Mouse (Mus musculus) limb, embryonic 10.5 days (tissue): ENCODE measurements around the gene Adamts17. TPM values are rescaled to one million over a fixed set of nuclear protein-coding genes. Genes with fewer than 3 reads are reported as not detected.

Experiments
- DNase-seq: peaks from one replicate; pipeline ENCODE4 v3.0.0-alpha.2; 2017; ENCODE audit warnings: low spot score
- H3K27ac ChIP-seq: fragments of 300-500 bp; sonication (generic); 2 replicates; pipeline ENCODE4 v1.5.1; 2016; ENCODE audit warnings: mild to moderate bottlenecking
- H3K27me3 ChIP-seq: fragments of 300-500 bp; sonication (generic); 2 replicates; pipeline ENCODE4 v1.6.1; 2016; ENCODE audit warnings: low read depth, mild to moderate bottlenecking; ENCODE audit not compliant: poor library complexity, severe bottlenecking
- H3K36me3 ChIP-seq: fragments of 300-500 bp; sonication (generic); 2 replicates; pipeline ENCODE4 v1.6.1; 2016; ENCODE audit warnings: mild to moderate bottlenecking, moderate library complexity
- H3K4me1 ChIP-seq: fragments of 300-500 bp; sonication (generic); 2 replicates; pipeline ENCODE4 v1.6.1; 2016
- H3K4me3 ChIP-seq: fragments of 300-500 bp; sonication (generic); 2 replicates; pipeline ENCODE4 v1.5.1; 2016; ENCODE audit warnings: mild to moderate bottlenecking, moderate library complexity
- H3K9me3 ChIP-seq: fragments of 300-500 bp; sonication (generic); replicated peaks from 2 replicates; pipeline ENCODE4 v1.6.1; 2016; ENCODE audit warnings: mild to moderate bottlenecking
- WGBS: fragments of 180-500 bp; shearing (Covaris S2); methylation state at CpG from one replicate; pipeline ENCODE4 v1.1.7; 2016; 5-methylcytosine and 5-hydroxymethylcytosine counted together
- polyA plus RNA-seq: library from polyadenylated mRNA; unstranded; fragments of >200 nt; fragmentation: Nextera tagmentation; extraction: Ambion mirVana; gene quantifications from 2 replicates; pipeline ENCODE4 v1.2.1, GENCODE M21; 2016

Gene Adamts17
- polyA plus RNA-seq, 1 experiment from 2014 or later: 6.7 TPM

DNA sequence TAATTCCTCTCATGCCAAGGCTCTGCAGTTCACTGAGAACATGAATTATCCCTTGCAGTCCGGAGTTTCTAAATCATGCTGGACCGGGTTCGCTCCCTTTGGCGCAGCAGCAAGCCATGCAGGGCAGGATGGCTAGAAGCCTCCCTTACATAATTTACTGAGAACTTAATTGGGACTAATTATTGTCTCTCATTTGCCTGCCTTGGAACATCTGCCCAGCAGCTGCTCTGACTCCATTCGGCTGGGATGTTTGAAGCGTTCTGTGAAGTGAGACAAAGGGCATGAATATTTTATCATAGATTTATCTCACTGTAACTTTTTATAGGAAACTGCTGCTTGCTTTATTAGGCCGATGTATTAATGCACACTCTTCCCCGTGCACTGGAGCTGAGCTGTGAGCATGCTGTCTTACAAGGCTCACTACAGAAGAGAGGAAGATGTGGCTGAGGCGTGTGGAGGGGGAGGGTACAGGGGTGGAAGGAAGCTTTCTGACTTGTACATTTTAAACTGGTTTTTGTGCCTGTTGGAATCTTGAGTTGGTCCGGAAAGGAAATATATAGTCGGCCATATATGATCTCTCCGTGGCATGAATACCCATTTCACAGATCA is 271.1 kb downstream of the Adamts17 start:
- 73% methylated on average over 12 of the region's 12 CpGs for WGBS
- H3K4me1 ChIP-seq: peaks cover 51% of the 10 kb centered on the region
- no peak for DNase-seq
- no peaks in the 10 kb centered on the region for H3K9me3 ChIP-seq
- no peak overlapping the region for H3K4me3 ChIP-seq
- peak overlapping the region; percentile 47; the same call in 1 of the 2 replicates for H3K27ac ChIP-seq
- H3K27me3 ChIP-seq: no peaks in the 10 kb centered on the region
- no peaks in the 10 kb centered on the region for H3K36me3 ChIP-seq

DNA sequence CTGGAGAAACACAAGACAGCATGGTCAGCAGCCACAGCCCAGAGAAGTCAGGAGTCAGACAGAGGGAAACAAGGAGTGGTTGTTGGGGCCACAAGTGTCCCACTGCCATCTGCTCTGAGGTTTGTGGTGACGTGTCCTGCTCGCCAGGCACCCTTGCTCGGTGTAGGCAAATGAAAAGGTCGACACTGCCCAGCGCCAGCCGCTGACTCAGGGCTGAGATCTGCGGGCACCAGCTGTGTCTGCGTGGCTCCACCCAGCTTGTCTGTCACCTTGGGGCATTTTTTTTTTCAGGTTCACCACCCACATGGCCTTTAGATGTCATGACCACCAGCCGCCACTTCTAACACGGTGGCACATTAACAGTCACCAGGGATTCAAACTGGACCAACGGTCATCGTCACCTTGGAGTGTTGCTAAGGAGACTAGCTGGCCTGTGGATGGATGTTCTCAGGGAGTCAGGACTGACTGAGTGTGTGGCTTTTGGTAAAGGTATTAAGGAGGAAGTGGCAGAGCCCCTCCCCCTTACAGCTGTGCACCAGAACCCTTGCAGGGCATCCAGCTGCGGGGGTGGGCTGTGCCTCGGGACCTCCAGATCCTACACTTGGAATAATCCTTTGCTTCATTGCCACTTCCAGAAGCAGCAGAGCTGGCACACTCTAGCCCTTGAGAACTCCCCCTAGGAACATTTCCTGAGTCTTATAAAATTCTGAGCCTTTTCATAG is 273.1 kb downstream of the Adamts17 start:
- H3K4me3 ChIP-seq: no peak overlapping the region
- whole genome bisulfite sequencing: 50% methylated on average over 14 of the region's 14 CpGs
- no peaks in the 10 kb centered on the region for H3K9me3 ChIP-seq
- no peaks in the 10 kb centered on the region for H3K27me3 ChIP-seq
- H3K4me1 ChIP-seq: peaks cover 56% of the 10 kb centered on the region
- H3K27ac ChIP-seq: peak overlapping the region; percentile 66
- no peaks in the 10 kb centered on the region for H3K36me3 ChIP-seq
- peak; percentile 47 for DNase-seq

DNA sequence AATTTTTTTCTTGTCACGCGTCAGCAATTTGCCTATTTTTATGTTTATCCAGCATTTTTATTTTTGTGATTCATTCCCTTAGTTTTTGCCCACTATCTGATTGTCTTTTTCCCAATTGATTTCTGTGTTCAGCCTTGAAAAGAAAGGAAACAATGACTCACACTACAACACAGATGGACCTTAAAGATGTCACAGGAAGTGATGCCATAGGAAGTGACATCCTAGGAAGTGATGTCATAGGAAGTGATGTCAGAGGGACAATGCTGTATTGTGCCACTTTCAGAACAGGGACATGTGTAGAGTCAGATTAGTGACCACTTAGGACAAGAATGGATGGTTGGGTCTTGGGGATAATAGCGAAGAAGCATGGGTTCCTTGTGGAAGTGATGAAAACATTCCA is 274.5 kb downstream of the Adamts17 start:
- DNase-seq: peak; percentile 13
- H3K36me3 ChIP-seq: no peaks in the 10 kb centered on the region
- peaks cover 51% of the 10 kb centered on the region for H3K4me1 ChIP-seq
- H3K9me3 ChIP-seq: no peaks in the 10 kb centered on the region
- WGBS: 95% methylated on average over 3 of the region's 3 CpGs
- H3K4me3 ChIP-seq: no peak overlapping the region
- no peak overlapping the region for H3K27ac ChIP-seq
- no peaks in the 10 kb centered on the region for H3K27me3 ChIP-seq

DNA sequence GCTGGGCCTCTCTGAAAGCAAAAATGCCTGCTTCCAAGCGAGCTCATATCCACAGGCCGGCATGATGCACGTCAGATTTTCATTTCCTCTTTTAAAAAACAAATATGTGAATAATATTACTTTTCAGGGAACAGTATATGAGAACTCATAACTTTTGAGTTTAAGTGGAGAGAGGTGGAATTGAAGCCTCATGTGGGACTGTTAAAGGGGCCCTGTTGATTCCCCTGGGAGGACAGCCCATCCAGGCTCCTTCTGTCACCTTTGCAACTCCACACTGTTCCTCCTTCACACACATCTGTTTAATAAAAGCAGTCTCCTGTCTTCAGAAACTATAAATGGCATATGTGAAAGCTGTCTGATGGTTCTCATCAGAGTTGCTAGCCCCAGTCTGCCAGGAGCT is 275.5 kb downstream of the Adamts17 start:
- WGBS: 87% methylated on average over 3 of the region's 3 CpGs
- Histone ChIP-seq H3K36me3 (no peaks in the 10 kb centered on the region), H3K27ac (peak overlapping the region; percentile 53; the same call in 1 of the 2 replicates), H3K9me3 (no peaks in the 10 kb centered on the region), H3K4me3 (no peak overlapping the region), H3K4me1 (peaks cover 44% of the 10 kb centered on the region), H3K27me3 (no peaks in the 10 kb centered on the region)
- DNase-seq: no peak

DNA sequence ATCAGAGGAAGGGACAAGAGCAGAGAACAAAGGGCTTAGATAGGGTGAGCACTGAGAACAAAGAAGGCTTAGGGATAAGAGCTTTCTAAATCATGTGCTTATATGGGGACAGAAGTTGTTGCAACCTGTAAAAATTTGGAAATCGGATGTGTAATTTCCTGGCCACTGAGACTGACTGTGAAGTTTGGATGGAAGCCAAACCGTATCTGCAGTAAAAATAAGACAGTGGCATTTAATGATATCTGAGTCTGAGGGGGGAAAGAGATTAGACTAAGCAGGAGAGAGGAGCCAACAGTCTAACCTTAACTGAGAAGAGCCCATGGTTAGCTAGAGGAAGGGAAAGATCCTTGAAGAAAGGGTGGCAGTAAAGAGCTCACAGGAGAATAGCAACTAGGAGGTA is 295.6 kb downstream of the Adamts17 start:
- Histone ChIP-seq H3K27me3 (no peaks in the 10 kb centered on the region), H3K4me3 (no peak overlapping the region), H3K36me3 (no peaks in the 10 kb centered on the region), H3K4me1 (no peaks in the 10 kb centered on the region), H3K9me3 (no peaks in the 10 kb centered on the region), H3K27ac (no peak overlapping the region)
- DNase-seq: no peak
- 82% methylated on average over 2 of the region's 2 CpGs for WGBS

DNA sequence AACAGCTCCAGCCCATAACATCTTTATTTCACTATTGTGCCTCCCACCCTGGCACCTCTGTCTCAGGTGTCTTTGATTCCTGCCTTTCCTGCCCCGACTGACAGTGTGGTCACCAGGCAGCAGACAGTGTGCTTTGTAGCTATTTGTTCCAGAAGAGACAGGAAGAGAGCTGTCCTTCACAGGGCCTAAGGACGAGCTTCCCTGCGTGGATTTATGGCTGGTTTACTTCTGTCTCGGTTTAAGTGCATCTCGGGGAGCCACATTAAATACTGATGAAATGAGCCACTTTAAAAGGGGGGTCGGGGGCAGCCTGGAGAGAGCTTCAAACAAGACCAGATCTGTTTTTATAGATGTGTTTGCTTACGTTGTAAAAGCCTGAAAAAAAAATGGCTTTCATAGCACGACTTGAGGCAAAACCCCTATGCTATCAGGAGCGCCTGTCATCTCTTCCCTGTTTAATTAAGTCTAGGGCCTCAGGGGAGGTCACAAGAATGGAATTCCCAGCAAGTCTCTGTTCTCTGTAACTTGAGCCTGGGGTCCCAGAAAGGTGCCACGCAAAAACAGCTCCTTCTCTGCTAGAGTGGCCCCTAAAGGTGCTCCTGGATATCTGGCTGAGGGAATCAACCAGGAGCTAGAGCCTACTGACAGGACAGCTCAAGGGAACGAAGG is 302.9 kb downstream of the Adamts17 start:
- no peak for DNase-seq
- Histone ChIP-seq H3K9me3 (no peaks in the 10 kb centered on the region), H3K4me3 (no peak overlapping the region), H3K36me3 (no peaks in the 10 kb centered on the region), H3K27ac (peak overlapping the region; percentile 46; the same call in 1 of the 2 replicates), H3K27me3 (no peaks in the 10 kb centered on the region), H3K4me1 (peaks cover 62% of the 10 kb centered on the region)
- 4% methylated on average over 11 of the region's 11 CpGs for WGBS

DNA sequence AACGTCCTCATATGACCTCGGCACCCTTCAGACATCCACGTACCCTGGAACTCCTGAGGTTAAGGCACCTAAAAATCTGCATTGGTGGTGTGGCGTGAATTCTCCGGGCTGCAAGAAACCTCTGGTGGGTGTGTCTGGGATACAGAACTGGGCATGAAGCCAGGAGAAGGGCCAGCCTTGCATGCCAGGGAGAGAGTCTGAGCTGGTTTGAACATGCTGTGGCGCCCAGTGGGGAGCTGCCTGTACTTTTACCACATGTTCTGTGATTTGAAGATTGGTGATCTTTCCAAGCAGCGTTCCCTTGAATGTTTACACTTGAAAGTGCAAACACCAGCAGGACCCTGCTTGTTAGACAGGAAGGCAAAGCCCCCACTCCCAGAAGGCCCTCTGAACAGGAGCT is 306.2 kb downstream of the Adamts17 start:
- DNase-seq: no peak
- Histone ChIP-seq H3K4me1 (peaks cover 64% of the 10 kb centered on the region), H3K9me3 (no peaks in the 10 kb centered on the region), H3K27me3 (no peaks in the 10 kb centered on the region), H3K4me3 (no peak overlapping the region), H3K36me3 (no peaks in the 10 kb centered on the region), H3K27ac (peak overlapping the region; percentile 81)
- WGBS: 83% methylated on average over 7 of the region's 7 CpGs

DNA sequence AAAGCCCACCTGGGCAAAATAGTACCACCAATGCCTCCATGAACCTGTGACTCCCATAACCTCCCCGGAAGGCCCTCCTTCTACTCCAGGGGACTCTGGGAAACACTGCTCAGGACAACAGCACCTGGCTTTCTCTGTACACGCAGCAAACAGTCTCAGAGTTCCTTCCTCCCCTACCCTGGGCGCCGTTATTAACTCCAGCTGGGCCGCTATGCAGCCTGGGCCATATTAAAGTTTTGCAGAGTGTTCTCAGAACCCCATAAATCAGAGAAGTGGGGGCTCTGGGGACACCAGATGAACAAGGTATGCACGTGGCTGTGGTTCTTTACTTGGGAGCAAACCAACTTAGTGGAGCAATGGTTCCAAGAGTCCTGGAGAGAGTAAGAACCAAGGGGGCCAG is 306.6 kb downstream of the Adamts17 start:
- Histone ChIP-seq H3K4me1 (peaks cover 59% of the 10 kb centered on the region), H3K27ac (peak overlapping the region; percentile 81), H3K9me3 (no peaks in the 10 kb centered on the region), H3K27me3 (no peaks in the 10 kb centered on the region), H3K4me3 (no peak overlapping the region), H3K36me3 (no peaks in the 10 kb centered on the region)
- WGBS: 50% methylated on average over 6 of the region's 6 CpGs
- DNase-seq: peak; percentile 76

DNA sequence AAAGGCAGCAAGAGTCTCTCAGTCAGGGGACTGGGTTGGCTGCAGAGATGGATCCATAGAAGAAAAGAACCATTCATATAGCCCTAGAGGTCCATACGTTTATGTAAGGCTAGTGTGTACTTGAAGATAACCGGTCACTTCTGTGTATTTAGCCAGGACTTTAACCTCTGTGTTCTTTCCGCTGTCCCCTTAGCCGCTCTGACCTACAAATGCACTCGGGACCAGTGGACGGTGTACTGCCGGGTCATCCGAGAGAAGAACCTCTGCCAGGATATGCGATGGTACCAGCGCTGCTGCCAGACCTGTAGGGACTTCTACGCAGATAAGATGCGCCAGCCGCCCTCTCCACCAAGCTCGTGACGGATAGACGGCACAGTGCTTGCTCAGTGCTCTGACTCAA is 310.2 kb downstream of the Adamts17 start:
- Histone ChIP-seq H3K36me3 (no peaks in the 10 kb centered on the region), H3K27me3 (no peaks in the 10 kb centered on the region), H3K4me1 (peaks cover 36% of the 10 kb centered on the region), H3K9me3 (no peaks in the 10 kb centered on the region), H3K27ac (no peak overlapping the region), H3K4me3 (no peak overlapping the region)
- WGBS: 96% methylated on average over 16 of the region's 16 CpGs
- no peak for DNase-seq

DNA sequence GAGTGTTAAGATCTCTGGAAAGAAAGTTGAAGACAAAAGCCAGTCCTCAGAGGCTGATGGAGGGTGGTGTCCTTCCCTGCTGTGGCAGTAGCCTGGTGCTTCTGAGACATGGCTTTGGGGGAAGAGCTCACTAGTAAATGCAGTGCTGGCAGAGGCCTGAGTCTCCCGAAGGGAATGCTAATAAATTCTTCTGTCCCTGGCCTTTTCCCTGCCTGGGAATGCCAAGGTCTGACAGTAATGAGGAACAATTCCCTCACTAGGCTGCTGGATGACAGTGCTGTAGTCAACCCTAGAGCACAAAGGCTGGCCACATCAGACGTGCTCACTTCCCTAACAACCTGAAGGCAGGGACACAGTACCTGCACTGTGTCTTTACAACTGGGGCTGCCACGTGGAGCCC is 313.1 kb downstream of the Adamts17 start:
- no peak overlapping the region for H3K4me3 ChIP-seq
- H3K36me3 ChIP-seq: no peaks in the 10 kb centered on the region
- WGBS: 17% methylated on average over 3 of the region's 3 CpGs
- peak overlapping the region; percentile 67 for H3K27ac ChIP-seq
- no peaks in the 10 kb centered on the region for H3K27me3 ChIP-seq
- peaks cover 14% of the 10 kb centered on the region for H3K4me1 ChIP-seq
- no peak for DNase-seq
- H3K9me3 ChIP-seq: no peaks in the 10 kb centered on the region

DNA sequence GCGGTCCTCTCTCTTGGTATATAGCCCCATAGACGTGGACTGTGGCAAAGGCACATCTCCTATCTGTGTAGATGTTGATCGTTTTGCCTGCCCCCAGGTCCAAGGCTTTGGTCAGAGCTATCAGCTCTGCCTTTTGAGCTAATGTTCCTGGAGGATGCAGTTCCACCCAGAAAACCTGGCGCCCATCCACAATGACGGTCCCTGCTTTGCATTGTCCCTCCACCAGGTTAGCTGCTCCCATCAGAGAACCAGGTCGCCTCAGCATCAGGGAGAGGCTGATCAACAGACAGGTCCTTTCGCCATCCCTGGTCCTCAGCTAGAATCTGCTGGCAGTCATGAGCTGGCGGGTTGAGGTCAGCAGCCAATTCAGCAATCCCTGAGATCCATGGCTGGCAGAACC is 322.6 kb downstream of the Adamts17 start:
- DNase-seq: no peak
- H3K36me3 ChIP-seq: no peaks in the 10 kb centered on the region
- 94% methylated on average over 8 of the region's 8 CpGs for WGBS

DNA sequence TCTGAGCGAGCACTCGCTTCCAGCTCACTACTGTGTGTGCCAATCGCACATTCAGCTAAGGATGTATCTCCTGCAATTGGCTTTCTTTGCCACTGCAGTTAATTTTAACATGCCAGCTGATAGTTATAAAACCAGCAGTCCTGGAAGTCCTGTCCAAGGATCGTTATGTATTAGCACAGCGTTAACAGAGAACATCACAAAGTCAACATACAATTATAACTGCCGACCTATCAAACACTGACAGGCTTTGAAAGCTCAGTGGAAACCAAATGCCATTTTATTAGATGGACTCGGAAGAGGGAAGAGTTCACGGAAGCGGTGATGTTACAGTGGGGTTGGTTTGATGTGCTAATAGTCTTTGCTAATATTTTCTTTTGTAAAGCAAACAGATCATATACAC is 328.8 kb downstream of the Adamts17 start:
- 88% methylated on average over 9 of the region's 9 CpGs for WGBS
- H3K27ac ChIP-seq: no peak overlapping the region
- H3K9me3 ChIP-seq: no peaks in the 10 kb centered on the region
- H3K27me3 ChIP-seq: no peaks in the 10 kb centered on the region
- 0 out of 2 replicates have a peak, but pooled peaks cover 4% of the 10 kb centered on the region for H3K4me1 ChIP-seq
- no peak overlapping the region for H3K4me3 ChIP-seq
- no peaks in the 10 kb centered on the region for H3K36me3 ChIP-seq
- no peak for DNase-seq

More for the DNA sequence above, 322.6 kb downstream of the Adamts17 start:
- Histone ChIP-seq H3K9me3 (no peaks in the 10 kb centered on the region), H3K4me1 (no peaks in the 10 kb centered on the region), H3K27ac (no peak overlapping the region), H3K27me3 (no peaks in the 10 kb centered on the region), H3K4me3 (no peak overlapping the region)
